8 mouse cellular contexts compared by ENCODE assay signal in the genomic region with DNA sequence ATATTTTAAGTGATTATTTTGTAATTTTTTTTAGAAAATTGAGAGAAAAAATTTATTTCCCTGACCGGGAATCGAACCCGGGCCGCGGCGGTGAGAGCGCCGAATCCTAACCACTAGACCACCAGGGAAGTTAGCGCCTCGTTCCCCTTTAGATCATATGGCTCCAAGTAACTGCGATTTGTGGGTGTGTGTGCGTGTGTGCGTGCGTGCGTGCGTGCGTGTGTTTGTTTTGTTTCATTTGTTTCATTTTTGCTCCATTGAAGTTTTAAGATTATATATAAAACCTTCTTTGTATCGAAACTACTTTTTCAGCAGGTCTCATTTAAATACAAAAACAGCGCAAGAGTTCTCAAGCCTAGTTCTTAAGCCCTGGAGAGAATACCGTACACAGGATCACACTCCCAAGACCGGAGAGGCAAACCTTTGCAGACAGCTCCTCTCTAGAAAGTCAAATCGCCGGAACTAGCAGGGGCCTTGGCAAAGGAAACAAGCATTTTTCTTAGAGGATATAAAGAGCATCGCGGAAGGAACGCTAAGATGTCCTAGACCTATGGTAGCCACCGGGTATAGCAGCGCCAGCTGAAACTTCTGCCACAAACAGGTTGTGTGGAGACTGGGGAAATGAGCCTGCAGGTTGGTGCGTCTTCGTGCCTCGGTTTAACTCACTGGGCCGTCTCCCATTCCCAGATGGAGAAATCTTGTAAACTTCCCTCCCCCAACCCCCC. TPM values are rescaled to one million over a fixed set of nuclear protein-coding genes. Genes with fewer than 3 reads are reported as not detected.
DNase-seq lines count a peak whose midpoint lies in the region; ATAC-seq and TF ChIP-seq lines count a peak whose summit lies in the region.

No protein-coding gene starts in this region.

- no peak for TF ChIP-seq CTCF in intestine, postnatal 0 days (IDR thresholded peaks at IDR 0.05; ENCODE audit: low read depth)

- no peaks in the 10 kb centered on the region for H3K9me3 ChIP-seq in intestine, postnatal 0 days (ENCODE audit: control insufficient read depth)
- no peaks in the 10 kb centered on the region for H3K9me3 ChIP-seq in midbrain, embryonic 11.5 days (ENCODE audit: control insufficient read depth, low read length)

- H3K27ac ChIP-seq in intestine, postnatal 0 days (ENCODE audit: low read depth, low read length): peak overlapping the region; percentile 96
- H3K27ac ChIP-seq in midbrain, embryonic 11.5 days (ENCODE audit: low read depth, low read length): no peak overlapping the region

- intact Hi-C loops in gastrocnemius, postnatal 36 days (cut with DNase I): no loop called here
- intact Hi-C loops in left cerebral cortex, postnatal 4 days (cut with DNase I): loop anchor here (5.0 kb wide), 1 partner anchor 214 kb away; no protein-coding TSS in a partner anchor

- under 1% methylated on average over 32 of the region's 32 CpGs for WGBS in intestine, postnatal 0 days
- under 1% methylated on average over 32 of the region's 32 CpGs for WGBS in midbrain, embryonic 11.5 days

- peak; percentile 70 for ATAC-seq in intestine, postnatal 0 days
- ATAC-seq in midbrain, embryonic 11.5 days (ENCODE audit: low FRiP score): peak; percentile 68

- H3K4me1 ChIP-seq in intestine, postnatal 0 days (replicated peaks; ENCODE audit: control insufficient read depth, insufficient read depth, low read length): 0 out of 2 replicates have a peak, but pooled peaks cover 3% of the 10 kb centered on the region
- H3K4me1 ChIP-seq in midbrain, embryonic 11.5 days (ENCODE audit: control insufficient read depth, insufficient read depth, low read length): peaks cover 6% of the 10 kb centered on the region; the same call in 1 of the 2 replicates

- H3K27me3 ChIP-seq in intestine, postnatal 0 days (replicated peaks; ENCODE audit: control insufficient read depth, insufficient read depth, low read length): no peaks in the 10 kb centered on the region
- no peaks in the 10 kb centered on the region; the same call in 1 of the 2 replicates for H3K27me3 ChIP-seq in midbrain, embryonic 11.5 days (ENCODE audit: control insufficient read depth, insufficient read depth, low read length)

- peak overlapping the region; percentile 84 for H3K4me3 ChIP-seq in intestine, postnatal 0 days (ENCODE audit: low read depth, low read length)
- peak overlapping the region; percentile 54 for H3K4me3 ChIP-seq in midbrain, embryonic 11.5 days (ENCODE audit: low read depth, low read length)

- no peaks in the 10 kb centered on the region for H3K36me3 ChIP-seq in intestine, postnatal 0 days (ENCODE audit: control insufficient read depth, insufficient read depth)
- H3K36me3 ChIP-seq in midbrain, embryonic 11.5 days (ENCODE audit: control insufficient read depth, insufficient read depth, low read length): no peaks in the 10 kb centered on the region

- H3K4me2 ChIP-seq in intestine, postnatal 0 days (replicated peaks; ENCODE audit: low read depth): peak overlapping the region; percentile 88
- H3K4me2 ChIP-seq in midbrain, embryonic 11.5 days: peak overlapping the region; percentile 81

- H3K9ac ChIP-seq in intestine, postnatal 0 days (ENCODE audit: low read depth, low read length): peak overlapping the region; percentile 53
- H3K9ac ChIP-seq in midbrain, embryonic 11.5 days (ENCODE audit: low read length): peak overlapping the region; percentile 39

- peak; percentile 76 for DNase-seq in adrenal gland, adult 8-10 months
- peak; percentile 83 for DNase-seq in embryo, embryonic 11.5 days (ENCODE audit: low read depth, low spot score)
- peak; percentile 79 to 84 for DNase-seq in gastrocnemius, postnatal 36 days
- DNase-seq in left cerebral cortex, postnatal 4 days: peak; percentile 86
- DNase-seq in midbrain, embryonic 11.5 days (ENCODE audit: low spot score, missing footprints): peak; percentile 100
- DNase-seq in right cerebral cortex, postnatal 4 days: peak; percentile 89
- peak; percentile 88 for DNase-seq in yolk sac, embryonic 10.5 days (ENCODE audit: low spot score)

RNA-seq across cellular contexts. Expression of a gene that starts 23.4 kb away (rescaled TPM):
- total RNA-seq in adrenal gland, adult 8-10 months (2022): under 1 TPM in 1 of 4 experiments, not detected in 3; 0.27 TPM
- 100 to 1,000 TPM; 612 to 621 TPM for total RNA-seq in gastrocnemius, postnatal 36 days (2021)
- polyA plus RNA-seq in intestine, postnatal 0 days (2015; fragmentation: Nextera tagmentation; extraction: Ambion mirVana): 0.07 TPM in 1 of 2 replicates, not detected in the other
- total RNA-seq in left cerebral cortex, postnatal 4 days (2021): 1 to 10 TPM; 1.1 TPM
- polyA plus RNA-seq in midbrain, embryonic 11.5 days (2014; fragmentation: Nextera tagmentation; extraction: Ambion mirVana): 1.3 and 1.7 TPM in 2 replicates

RNA-seq across cellular contexts. Expression of a gene that starts 49.4 kb away (rescaled TPM):
- not detected for total RNA-seq in adrenal gland, adult 8-10 months (2022)
- total RNA-seq in gastrocnemius, postnatal 36 days (2021): not detected
- polyA plus RNA-seq in intestine, postnatal 0 days (2015; fragmentation: Nextera tagmentation; extraction: Ambion mirVana): 0.54 and 0.56 TPM in 2 replicates
- total RNA-seq in left cerebral cortex, postnatal 4 days (2021): not detected
- not detected in 2 replicates for polyA plus RNA-seq in midbrain, embryonic 11.5 days (2014; fragmentation: Nextera tagmentation; extraction: Ambion mirVana)

RNA-seq across cellular contexts. Expression of a gene that starts 56.2 kb away (rescaled TPM):
- total RNA-seq in adrenal gland, adult 8-10 months (2022): 100 to 1,000 TPM; 374 to 825 (median 652) TPM
- 100 to 1,000 TPM; 572 to 620 TPM for total RNA-seq in gastrocnemius, postnatal 36 days (2021)
- 244 and 254 TPM in 2 replicates for polyA plus RNA-seq in intestine, postnatal 0 days (2015; fragmentation: Nextera tagmentation; extraction: Ambion mirVana)
- 10 to 100 TPM; 65.2 to 69.2 TPM for total RNA-seq in left cerebral cortex, postnatal 4 days (2021)
- polyA plus RNA-seq in midbrain, embryonic 11.5 days (2014; fragmentation: Nextera tagmentation; extraction: Ambion mirVana): 54.0 and 55.9 TPM in 2 replicates

Comparison
In these comparisons a context has a peak if more than half of its experiments do, and no peak if none do; other contexts are left out.
1. RNA of a gene that starts 23.4 kb away (total RNA-seq): 612 to 621 TPM in gastrocnemius, postnatal 36 days; 1.1 TPM in left cerebral cortex, postnatal 4 days and 0.27 TPM in adrenal gland, adult 8-10 months; every median in the first group is over 100 times any median in the second.
2. RNA of a gene that starts 56.2 kb away (total RNA-seq): 374 to 825 TPM in adrenal gland, adult 8-10 months and 572 to 620 TPM in gastrocnemius, postnatal 36 days; 65.2 to 69.2 TPM in left cerebral cortex, postnatal 4 days; every median in the first group is over 4 times any median in the second.
3. Peak in every context shown above with its lines, with median percentiles within 50 percentile points of each other: DNase-seq.